Mouse (Mus musculus) brain, embryonic 14.5 days (tissue): ENCODE measurements around the gene Erich4.

Experiments used
- CTCF ChIP-seq: fragments of 200-500 bp; IDR thresholded peaks from 2 replicates; pipeline ENCODE4 v1.5.1; 2012; ENCODE audit warnings: inconsistent platforms, mild to moderate bottlenecking, moderate library complexity, borderline replicate concordance; ENCODE audit not compliant: insufficient read depth, insufficient read length; ENCODE audit errors: extremely low read depth
- POLR2A ChIP-seq: fragments of 200-500 bp; IDR thresholded peaks from 2 replicates; pipeline ENCODE4 v1.6.1; 2012; ENCODE audit warnings: mild to moderate bottlenecking, inconsistent platforms, borderline replicate concordance; ENCODE audit not compliant: poor library complexity, insufficient read depth, insufficient read length, severe bottlenecking; ENCODE audit errors: extremely low read depth

DNA sequence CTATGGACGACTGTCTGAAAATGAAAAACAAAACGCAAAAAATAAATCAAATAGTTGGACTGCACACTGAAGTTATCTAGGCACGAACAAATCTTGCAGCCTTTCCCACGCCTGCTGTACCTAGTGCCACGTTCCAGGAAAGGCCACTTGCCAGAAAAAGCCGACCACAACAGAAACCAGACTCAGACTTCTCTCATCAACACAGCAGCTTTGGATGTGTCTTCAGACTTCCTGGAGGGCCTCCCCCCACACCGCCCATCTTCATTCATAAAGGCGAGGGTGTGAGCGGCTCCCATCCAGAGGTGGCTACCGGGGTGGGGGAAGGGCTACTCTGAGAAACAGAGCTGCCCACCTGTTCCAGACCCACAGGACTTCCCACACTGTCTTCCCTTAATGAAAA, 28.4 kb upstream of the Erich4 start:
- TF ChIP-seq CTCF (no peak), POLR2A (no peak)
